Mouse (Mus musculus): Measurements from ENCODE around the gene Pax3. TPM values are rescaled to one million over a fixed set of nuclear protein-coding genes. Genes with fewer than 3 reads are reported as not detected.

Pax3 gene
- polyA plus RNA-seq, 1 experiment: 0.10 TPM

- H3K79me2 ChIP-seq (ENCODE audit: control insufficient read depth, insufficient read depth): no peaks in the 10 kb centered on the region
- H3ac ChIP-seq (ENCODE audit: control insufficient read depth, insufficient read length): peak overlapping the region; percentile 8
- H3K36me3 ChIP-seq (ENCODE audit: control insufficient read depth, insufficient read depth): no peaks in the 10 kb centered on the region
- H3K4me3 ChIP-seq: peak overlapping the region; percentile 13
- no peak for TF ChIP-seq SRF (IDR thresholded peaks at IDR 0.05; ENCODE audit: control insufficient read depth, insufficient read length, low read depth)
- peak in 2 of 3 experiments; percentile 23 to 41 for TF ChIP-seq MYOD1 (IDR thresholded peaks at IDR 0.05; ENCODE audit: control insufficient read depth in 1 of 3, insufficient read length in 2 of 3, low read depth in 2 of 3)
- TF ChIP-seq MAX (IDR thresholded peaks at IDR 0.05; ENCODE audit: low read depth): no peak
- TF ChIP-seq TCF3 (IDR thresholded peaks at IDR 0.05; ENCODE audit: insufficient read length, low read depth): no peak
- TF ChIP-seq POLR2AphosphoS2 (IDR thresholded peaks at IDR 0.05; ENCODE audit: insufficient read length, low read depth): no peak
- H3K4me2 ChIP-seq (ENCODE audit: low read depth): peak overlapping the region; percentile 86
- H3K27me3 ChIP-seq (ENCODE audit: control insufficient read depth, insufficient read depth, insufficient read length): no peaks in the 10 kb centered on the region
Observed at GRCm38 (mm10) chr1:78218057-78218780, 21.3 kb upstream of the Pax3 start.

GRCm38 (mm10) chr1:78217151-78218034 lies 20.5 kb upstream of the Pax3 start:
- TF ChIP-seq TCF3 (IDR thresholded peaks at IDR 0.05; ENCODE audit: insufficient read length, low read depth): no peak
- no peak for TF ChIP-seq TCF12 (IDR thresholded peaks at IDR 0.05; ENCODE audit: insufficient read depth, poor library complexity, severe bottlenecking)
- TF ChIP-seq REST (IDR thresholded peaks at IDR 0.05; ENCODE audit: insufficient read depth, insufficient read length): no peak
- no peak for TF ChIP-seq SRF (IDR thresholded peaks at IDR 0.05; ENCODE audit: control insufficient read depth, insufficient read length, low read depth)
- TF ChIP-seq MYOG (IDR thresholded peaks at IDR 0.05; ENCODE audit: control insufficient read depth in 1 of 3, insufficient read depth in 1 of 3, insufficient read length in 2 of 3, low read depth in 2 of 3): peak in 1 of 3 experiments; percentile 18
- TF ChIP-seq USF1 (IDR thresholded peaks at IDR 0.05; ENCODE audit: low read depth): no peak
- no peak for TF ChIP-seq E2F4 (IDR thresholded peaks at IDR 0.05; ENCODE audit: insufficient read depth)
- peak in 1 of 3 experiments; percentile 56 for TF ChIP-seq MYOD1 (IDR thresholded peaks at IDR 0.05; ENCODE audit: control insufficient read depth in 1 of 3, insufficient read length in 2 of 3, low read depth in 2 of 3)
- TF ChIP-seq MAX (IDR thresholded peaks at IDR 0.05; ENCODE audit: low read depth): no peak
- TF ChIP-seq POLR2A (IDR thresholded peaks at IDR 0.05; ENCODE audit: insufficient read length, low read depth): peak; percentile 28
- no peak for TF ChIP-seq POLR2AphosphoS2 (IDR thresholded peaks at IDR 0.05; ENCODE audit: insufficient read length, low read depth)
- no peak for TF ChIP-seq CEBPB (IDR thresholded peaks at IDR 0.05; ENCODE audit: insufficient read depth, poor library complexity, severe bottlenecking)
- Histone ChIP-seq H3K4me2 (ENCODE audit: low read depth) (peak overlapping the region; percentile 86), H3K27me3 (ENCODE audit: control insufficient read depth, insufficient read depth, insufficient read length) (no peaks in the 10 kb centered on the region), H3K4me3 (peak overlapping the region; percentile 13), H3K79me2 (ENCODE audit: control insufficient read depth, insufficient read depth) (no peaks in the 10 kb centered on the region), H3ac (ENCODE audit: control insufficient read depth, insufficient read length) (peak overlapping the region; percentile 8), H3K36me3 (ENCODE audit: control insufficient read depth, insufficient read depth) (no peaks in the 10 kb centered on the region)

GRCm38 (mm10) chr1:78216509-78217141 lies 19.7 kb upstream of the Pax3 start:
- Histone ChIP-seq H3K27me3 (ENCODE audit: control insufficient read depth, insufficient read depth, insufficient read length) (no peaks in the 10 kb centered on the region), H3K4me2 (ENCODE audit: low read depth) (peak overlapping the region; percentile 86), H3ac (ENCODE audit: control insufficient read depth, insufficient read length) (peak overlapping the region; percentile 8), H3K79me2 (ENCODE audit: control insufficient read depth, insufficient read depth) (no peaks in the 10 kb centered on the region), H3K36me3 (ENCODE audit: control insufficient read depth, insufficient read depth) (no peaks in the 10 kb centered on the region), H3K4me3 (peak overlapping the region; percentile 13)
- no peak for TF ChIP-seq POLR2AphosphoS2 (IDR thresholded peaks at IDR 0.05; ENCODE audit: insufficient read length, low read depth)
- TF ChIP-seq MYOG (IDR thresholded peaks at IDR 0.05; ENCODE audit: control insufficient read depth in 1 of 3, insufficient read depth in 1 of 3, insufficient read length in 2 of 3, low read depth in 2 of 3): peak in 1 of 3 experiments; percentile 1
- no peak for TF ChIP-seq SRF (IDR thresholded peaks at IDR 0.05; ENCODE audit: control insufficient read depth, insufficient read length, low read depth)
- no peak for TF ChIP-seq MYOD1 (IDR thresholded peaks at IDR 0.05; ENCODE audit: control insufficient read depth in 1 of 3, insufficient read length in 2 of 3, low read depth in 2 of 3)
- TF ChIP-seq REST (IDR thresholded peaks at IDR 0.05; ENCODE audit: insufficient read depth, insufficient read length): no peak

- Histone ChIP-seq H3K4me2 (ENCODE audit: low read depth) (peak overlapping the region; percentile 86), H3K4me3 (peak overlapping the region; percentile 13), H3ac (ENCODE audit: control insufficient read depth, insufficient read length) (no peak overlapping the region), H3K79me2 (ENCODE audit: control insufficient read depth, insufficient read depth) (no peaks in the 10 kb centered on the region), H3K36me3 (ENCODE audit: control insufficient read depth, insufficient read depth) (no peaks in the 10 kb centered on the region), H3K27me3 (ENCODE audit: control insufficient read depth, insufficient read depth, insufficient read length) (no peaks in the 10 kb centered on the region)
- TF ChIP-seq POLR2A (IDR thresholded peaks at IDR 0.05; ENCODE audit: insufficient read length, low read depth) (no peak), SRF (IDR thresholded peaks at IDR 0.05; ENCODE audit: control insufficient read depth, insufficient read length, low read depth) (peak; percentile 40), USF1 (IDR thresholded peaks at IDR 0.05; ENCODE audit: low read depth) (no peak), POLR2AphosphoS2 (IDR thresholded peaks at IDR 0.05; ENCODE audit: insufficient read length, low read depth) (no peak), CEBPB (IDR thresholded peaks at IDR 0.05; ENCODE audit: insufficient read depth, poor library complexity, severe bottlenecking) (no peak), REST (IDR thresholded peaks at IDR 0.05; ENCODE audit: insufficient read depth, insufficient read length) (no peak), MYOD1 (IDR thresholded peaks at IDR 0.05; ENCODE audit: control insufficient read depth in 1 of 3, insufficient read length in 2 of 3, low read depth in 2 of 3) (peak in 2 of 3 experiments; percentile 49 to 56), MYOG (IDR thresholded peaks at IDR 0.05; ENCODE audit: control insufficient read depth in 1 of 3, insufficient read depth in 1 of 3, insufficient read length in 2 of 3, low read depth in 2 of 3) (peak in 2 of 3 experiments; percentile 34 to 50), TCF12 (IDR thresholded peaks at IDR 0.05; ENCODE audit: insufficient read depth, poor library complexity, severe bottlenecking) (no peak), MAX (IDR thresholded peaks at IDR 0.05; ENCODE audit: low read depth) (no peak), E2F4 (IDR thresholded peaks at IDR 0.05; ENCODE audit: insufficient read depth) (no peak), TCF3 (IDR thresholded peaks at IDR 0.05; ENCODE audit: insufficient read length, low read depth) (no peak)
Observed at GRCm38 (mm10) chr1:78215749-78216508, 19.0 kb upstream of the Pax3 start.
